Mouse (Mus musculus) MEL (cell line): ENCODE data around the gene Olfm2. TPM values are rescaled to one million over a fixed set of nuclear protein-coding genes. Genes with fewer than 3 reads are reported as not detected.

Experiments used
- DNase-seq: peaks from one replicate; pipeline ENCODE4 v3.0.0; 2011; ENCODE audit warnings: low read depth, low spot score
- H3K27ac ChIP-seq: 2 replicates; pipeline ENCODE4 v1.5.1; 2012; ENCODE audit warnings: low read depth, mild to moderate bottlenecking, control low read depth, low read length, moderate library complexity; ENCODE audit not compliant: control insufficient read depth
- H3K27me3 ChIP-seq, 2 experiments: fragments of 150-350 bp in 1 of 2; sonication (generic) in 1 of 2; 2 replicates each; pipeline ENCODE4 v1.6.1; 2012; ENCODE audit warnings: low read length in 2 of 2, mild to moderate bottlenecking in 2 of 2, improper control_type of control experiment in 1 of 2, moderate library complexity in 1 of 2; ENCODE audit not compliant: insufficient read depth in 2 of 2, control insufficient read depth in 1 of 2
- H3K36me3 ChIP-seq, 2 experiments: 2 replicates each; pipeline ENCODE4 v1.6.1; 2012 to 2014; ENCODE audit warnings: low read length in 2 of 2, improper control_type of control experiment in 1 of 2, inconsistent platforms in 1 of 2, mild to moderate bottlenecking in 1 of 2; ENCODE audit not compliant: insufficient read depth in 2 of 2, control insufficient read depth in 1 of 2
- H3K4me1 ChIP-seq, 2 experiments: fragments of 150-350 bp in 1 of 2; sonication (generic) in 1 of 2; 2 replicates each; pipeline ENCODE4 v1.6.1; 2012; ENCODE audit warnings: low read length in 2 of 2, improper control_type of control experiment in 1 of 2, mild to moderate bottlenecking in 1 of 2; ENCODE audit not compliant: insufficient read depth in 2 of 2, control insufficient read depth in 1 of 2
- H3K4me3 ChIP-seq, 2 experiments: fragments of 150-350 bp in 1 of 2; sonication (generic) in 1 of 2; 2 replicates each; pipeline ENCODE4 v1.5.1; 2012; ENCODE audit warnings: low read depth in 2 of 2, low read length in 2 of 2, mild to moderate bottlenecking in 2 of 2, moderate library complexity in 2 of 2, control low read depth in 1 of 2, improper control_type of control experiment in 1 of 2; ENCODE audit not compliant: control insufficient read depth in 1 of 2, insufficient read depth in 1 of 2
- H3K79me2 ChIP-seq: 2 replicates; pipeline ENCODE4 v1.6.1; 2012; ENCODE audit warnings: mild to moderate bottlenecking, low read length, moderate library complexity; ENCODE audit not compliant: control insufficient read depth, poor library complexity, insufficient read depth
- H3K9ac ChIP-seq: 2 replicates; pipeline ENCODE4 v1.6.1; 2012; ENCODE audit warnings: low read depth, mild to moderate bottlenecking, control low read depth, low read length, moderate library complexity; ENCODE audit not compliant: control insufficient read depth, poor library complexity, severe bottlenecking
- H3K9me3 ChIP-seq: fragments of 150-350 bp; sonication (generic); replicated peaks from 2 replicates; pipeline ENCODE4 v1.6.1; 2012; ENCODE audit warnings: mild to moderate bottlenecking, low read length, improper control_type of control experiment, moderate library complexity; ENCODE audit not compliant: insufficient read depth
- CHD2 ChIP-seq: IDR thresholded peaks from 2 replicates; pipeline ENCODE4 v1.6.1; 2011; ENCODE audit warnings: low read length, improper control_type of control experiment
- CTCF ChIP-seq, 3 experiments: IDR thresholded peaks in 2 of 3; conservative IDR thresholded peaks in 1 of 3; 2 replicates each; pipeline ENCODE4 v1.5.1; 2011 to 2012; ENCODE audit warnings: low read length in 3 of 3, low read depth in 2 of 3, mild to moderate bottlenecking in 2 of 3, improper control_type of control experiment in 1 of 3, inconsistent platforms in 1 of 3, mixed read lengths in 1 of 3, moderate library complexity in 1 of 3; ENCODE audit not compliant: control insufficient read depth in 1 of 3, insufficient read depth in 1 of 3, poor library complexity in 1 of 3, severe bottlenecking in 1 of 3
- EP300 ChIP-seq, 2 experiments: IDR thresholded peaks; 2 replicates each; pipeline ENCODE4 v1.6.1; 2011; ENCODE audit warnings: improper control_type of control experiment in 2 of 2, low read length in 2 of 2, low read depth in 1 of 2, mild to moderate bottlenecking in 1 of 2
- ETS1 ChIP-seq: IDR thresholded peaks from 2 replicates; pipeline ENCODE4 v1.6.1; 2012; ENCODE audit warnings: low read depth, mild to moderate bottlenecking, inconsistent platforms, low read length, improper control_type of control experiment, moderate library complexity
- GABPA ChIP-seq: IDR thresholded peaks from 2 replicates; pipeline ENCODE4 v1.6.1; 2012; ENCODE audit warnings: low read depth, mild to moderate bottlenecking, inconsistent platforms, low read length, improper control_type of control experiment, moderate library complexity
- GATA1 ChIP-seq: IDR thresholded peaks from 2 replicates; pipeline ENCODE4 v1.6.1; 2011; ENCODE audit warnings: low read depth, low read length, improper control_type of control experiment
- JUND ChIP-seq: IDR thresholded peaks from 2 replicates; pipeline ENCODE4 v1.6.1; 2011; ENCODE audit warnings: low read depth, mild to moderate bottlenecking, improper control_type of control experiment, low read length
- MAX ChIP-seq: IDR thresholded peaks from 2 replicates; pipeline ENCODE4 v1.6.1; 2011; ENCODE audit warnings: low read length, improper control_type of control experiment
- MAZ ChIP-seq: IDR thresholded peaks from 2 replicates; pipeline ENCODE4 v1.6.1; 2012; ENCODE audit warnings: low read depth, mild to moderate bottlenecking, inconsistent platforms, low read length, improper control_type of control experiment
- MYB ChIP-seq: IDR thresholded peaks from 2 replicates; pipeline ENCODE4 v1.6.1; 2011; ENCODE audit warnings: mild to moderate bottlenecking, low read depth, low read length, improper control_type of control experiment
- NRF1 ChIP-seq: IDR thresholded peaks from 2 replicates; pipeline ENCODE4 v1.6.1; 2014; ENCODE audit warnings: low read depth, mild to moderate bottlenecking, inconsistent platforms, low read length, improper control_type of control experiment, moderate library complexity; ENCODE audit not compliant: poor library complexity, insufficient read depth, severe bottlenecking
- POLR2AphosphoS2 ChIP-seq: IDR thresholded peaks from 2 replicates; pipeline ENCODE4 v1.6.1; 2011; ENCODE audit warnings: low read length, improper control_type of control experiment
- RAD21 ChIP-seq: IDR thresholded peaks from 2 replicates; pipeline ENCODE4 v1.6.1; 2011; ENCODE audit warnings: mild to moderate bottlenecking, low read depth, low read length, improper control_type of control experiment
- RCOR1 ChIP-seq: IDR thresholded peaks from 2 replicates; pipeline ENCODE4 v1.6.1; 2012; ENCODE audit warnings: low read depth, mild to moderate bottlenecking, inconsistent platforms, low read length, improper control_type of control experiment
- SIN3A ChIP-seq: IDR thresholded peaks from 2 replicates; pipeline ENCODE4 v1.6.1; 2012; ENCODE audit warnings: low read length, improper control_type of control experiment, inconsistent platforms
- SMC3 ChIP-seq: IDR thresholded peaks from 2 replicates; pipeline ENCODE4 v1.6.1; 2011; ENCODE audit warnings: low read depth, low read length, improper control_type of control experiment
- TAL1 ChIP-seq: IDR thresholded peaks from 2 replicates; pipeline ENCODE4 v1.6.1; 2012; ENCODE audit warnings: mild to moderate bottlenecking, inconsistent platforms, low read length, moderate library complexity, mixed read lengths
- polyA plus RNA-seq, 2 experiments: library from polyadenylated mRNA; stranded (reverse) in 1 of 2; unstranded in 1 of 2; fragments of >175 nt in 1 of 2; fragments of >200 nt in 1 of 2; gene quantifications; 2 replicates each; pipeline versions ENCODE4 v1.2.1 to v1.2.4; 2012; ENCODE audit warnings: low replicate concordance in 2 of 2, low read depth in 1 of 2; ENCODE audit not compliant: insufficient read length in 2 of 2, insufficient read depth in 1 of 2, missing spikeins in 1 of 2
- total RNA-seq: library from RNA; depleted of rRNA; stranded (reverse); fragments of 300-350 nt; gene quantifications from 2 replicates; pipeline ENCODE4 v1.2.3, GENCODE M21; 2012

Olfm2 gene
- total and polyA plus RNA-seq, 3 experiments = 0.54 to 1.9 TPM; not detected in 1

- TF ChIP-seq GABPA (no peak), RAD21 (peak; percentile 80), POLR2AphosphoS2 (no peak), MAZ (peak; percentile 96; the same call in 1 of the 2 replicates), CHD2 (no peak)
Measured at GRCm38 (mm10) chr9:20757087-20757955, 11.2 kb upstream of the Olfm2 start (continued).

DNA sequence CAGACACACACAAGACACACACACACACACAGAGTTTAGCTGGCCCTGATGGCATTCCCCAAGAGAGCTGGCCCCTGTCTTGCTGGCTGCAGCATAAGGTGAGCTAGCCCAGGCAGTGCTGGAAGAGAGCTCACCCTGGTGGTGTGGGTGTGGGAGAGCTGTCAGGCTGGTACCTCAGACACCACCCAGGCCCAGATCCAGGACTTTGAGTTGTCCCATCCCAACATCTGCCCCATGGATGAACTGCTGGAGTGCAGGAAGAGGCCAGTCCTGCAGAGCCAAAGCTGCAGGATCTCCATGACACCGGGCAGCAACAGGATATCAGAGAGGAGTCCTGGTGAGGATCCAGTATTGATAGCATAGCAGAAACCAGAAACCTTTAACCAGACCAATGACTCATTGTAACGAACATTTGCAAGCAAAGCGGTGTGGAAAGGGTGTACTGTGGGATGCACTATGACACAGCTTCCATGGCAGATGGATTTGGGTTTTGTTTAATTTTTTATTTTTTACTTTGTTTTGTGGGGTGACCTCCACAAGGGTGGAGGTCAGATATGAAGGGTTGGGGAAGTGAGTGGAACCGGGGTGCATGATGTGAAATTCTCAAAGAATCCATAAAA lies 10.0 kb upstream of the Olfm2 start:
- peaks cover 15 to 44% of the 10 kb centered on the region in 2 experiments for H3K4me1 ChIP-seq
- peaks cover 0 to 37% of the 10 kb centered on the region in 2 experiments; a peak in 2 of 4 replicates for H3K36me3 ChIP-seq
- peak; percentile 70 for TF ChIP-seq MYB
- TF ChIP-seq MAZ = peak; percentile 25
- TF ChIP-seq RCOR1 = no peak
- TF ChIP-seq TAL1 = 0 out of 2 replicates have a peak, but pooled peaks have one; percentile 19
- peak; percentile 53 to 69; a peak in 3 of 4 replicates for TF ChIP-seq EP300 (IDR thresholded peaks at IDR 0.05; ENCODE audit: low read depth in 1 of 2, low read length in 2 of 2)
- no peak for TF ChIP-seq CHD2
- TF ChIP-seq CTCF (IDR thresholded peaks at IDR 0.05 in 2 of 3, conservative IDR thresholded peaks at IDR 0.05 in 1 of 3; ENCODE audit: control insufficient read depth in 1 of 3, insufficient read depth in 1 of 3, low read depth in 2 of 3, low read length in 3 of 3, poor library complexity in 1 of 3, severe bottlenecking in 1 of 3) = peak; percentile 34 to 54 (median 48)
- no peak for TF ChIP-seq SIN3A
- no peak for TF ChIP-seq GABPA
- TF ChIP-seq, all 39 proteins: peak for 5
- Histone ChIP-seq H3K27me3 (no peaks in the 10 kb centered on the region), H3K9ac (peak overlapping the region; percentile 8), H3K27ac (peak overlapping the region; percentile 70), H3K9me3 (no peaks in the 10 kb centered on the region), H3K4me3 (no peak overlapping the region), H3K79me2 (no peaks in the 10 kb centered on the region)
- DNase-seq = peak; percentile 74

GRCm38 (mm10) chr9:20754335-20754734 lies 8.2 kb upstream of the Olfm2 start:
- DNase-seq = peak; percentile 70
- Histone ChIP-seq H3K4me1 (peaks cover 20 to 52% of the 10 kb centered on the region in 2 experiments), H3K27me3 (no peaks in the 10 kb centered on the region)

More at GRCm38 (mm10) chr9:20754335-20754734, 8.2 kb upstream of the Olfm2 start:
- H3K9ac ChIP-seq = no peak overlapping the region
- no peaks in the 10 kb centered on the region for H3K9me3 ChIP-seq
- no peak overlapping the region for H3K27ac ChIP-seq
- H3K36me3 ChIP-seq = peaks cover 0 to 43% of the 10 kb centered on the region in 2 experiments; a peak in 2 of 4 replicates
- no peak overlapping the region for H3K4me3 ChIP-seq
- no peaks in the 10 kb centered on the region for H3K79me2 ChIP-seq
- TF ChIP-seq MAX (no peak), NRF1 (no peak), MYB (no peak), ETS1 (no peak), JUND (no peak), SMC3 (no peak), TAL1 (peak; percentile 33; the same call in 1 of the 2 replicates), RCOR1 (peak; percentile 39; the same call in 1 of the 2 replicates), GATA1 (0 out of 2 replicates have a peak, but pooled peaks have one; percentile 52), EP300 (IDR thresholded peaks at IDR 0.05; ENCODE audit: low read depth in 1 of 2, low read length in 2 of 2) (peak; percentile 44 to 71; a peak in 3 of 4 replicates)
